Mouse (Mus musculus): ENCODE results near the gene Etv6. TPM values are rescaled to one million over a fixed set of nuclear protein-coding genes. Genes with fewer than 3 reads are reported as not detected.
"Not testable (repeated sequence)": the region's sequence is repeated elsewhere in the genome, so short reads cannot be mapped to it uniquely, and the experiment has no call there.

Etv6 gene
- 3.4 and 3.9 TPM in 2 replicates for polyA plus RNA-seq (2015; fragmentation: Nextera tagmentation; extraction: Ambion mirVana)

GRCm38 (mm10) chr6:134035490-134036405, at the start of gene Etv6:
Etv6 (plus strand) TSS chr6:134035700.
- Histone ChIP-seq H3K4me2 (ENCODE audit: low read length) (peak within 1 kb of the TSS; percentile 66), H3K4me1 (ENCODE audit: control insufficient read depth, insufficient read depth, low read length) (peaks cover 34% of the 10 kb centered on the region), H3K4me3 (ENCODE audit: low read depth, low read length) (peak within 1 kb of the TSS; percentile 62), H3K36me3 (ENCODE audit: control insufficient read depth, insufficient read depth, low read length) (no peaks in the 10 kb centered on the region), H3K9me3 (replicated peaks; ENCODE audit: control insufficient read depth, low read length, poor library complexity, severe bottlenecking) (no peaks in the 10 kb centered on the region), H3K9ac (ENCODE audit: low read depth, low read length) (peak within 1 kb of the TSS; percentile 97), H3K27me3 (ENCODE audit: control insufficient read depth, insufficient read depth, low read depth, low read length) (no peaks in the 10 kb centered on the region), H3K27ac (ENCODE audit: low read length) (peak within 1 kb of the TSS; percentile 99)
- under 1% methylated on average over 53 of the region's 78 CpGs for WGBS
- ATAC-seq = peak; percentile 76

DNA sequence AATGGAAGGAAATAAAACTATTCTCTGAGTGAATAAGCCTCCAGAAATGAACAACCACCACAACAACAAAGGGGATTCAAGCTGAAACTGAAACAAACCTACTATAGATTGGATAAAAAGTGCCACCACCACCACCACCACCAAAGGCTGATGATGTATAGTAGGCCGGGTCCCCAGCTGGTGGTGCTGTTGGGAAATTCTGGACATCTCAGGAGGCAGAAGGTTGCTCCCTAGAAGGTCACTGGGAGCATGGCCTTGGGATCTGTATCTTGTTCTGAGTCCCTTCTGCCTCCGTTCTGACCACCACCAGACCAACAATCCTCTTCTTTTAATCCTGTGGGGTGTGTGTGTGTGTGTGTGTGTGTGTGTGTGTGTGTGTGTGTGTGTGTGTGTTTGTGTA, 49.3 kb upstream of the Etv6 start:
- Histone ChIP-seq H3K27me3 (ENCODE audit: control insufficient read depth, insufficient read depth, low read depth, low read length) (no peaks in the 10 kb centered on the region), H3K9me3 (replicated peaks; ENCODE audit: control insufficient read depth, low read length, poor library complexity, severe bottlenecking) (no peaks in the 10 kb centered on the region), H3K4me3 (ENCODE audit: low read depth, low read length) (no peak overlapping the region), H3K36me3 (ENCODE audit: control insufficient read depth, insufficient read depth, low read length) (no peaks in the 10 kb centered on the region), H3K4me2 (ENCODE audit: low read length) (no peak overlapping the region), H3K27ac (ENCODE audit: low read length) (no peak overlapping the region), H3K4me1 (ENCODE audit: control insufficient read depth, insufficient read depth, low read length) (peaks cover 3% of the 10 kb centered on the region; the same call in 1 of the 2 replicates), H3K9ac (ENCODE audit: low read depth, low read length) (no peak overlapping the region)
- WGBS = 65% methylated on average over 2 of the region's 2 CpGs
- no peak for ATAC-seq

- H3K9ac ChIP-seq (ENCODE audit: low read depth, low read length) = no peak overlapping the region
- no peaks in the 10 kb centered on the region for H3K36me3 ChIP-seq (ENCODE audit: control insufficient read depth, insufficient read depth, low read length)
- no peak overlapping the region for H3K4me2 ChIP-seq (ENCODE audit: low read length)
- 66% methylated on average over 2 of the region's 2 CpGs for WGBS
- H3K27me3 ChIP-seq (ENCODE audit: control insufficient read depth, insufficient read depth, low read depth, low read length) = no peaks in the 10 kb centered on the region
- no peak overlapping the region for H3K27ac ChIP-seq (ENCODE audit: low read length)
- H3K4me3 ChIP-seq (ENCODE audit: low read depth, low read length) = no peak overlapping the region
- peaks cover 3% of the 10 kb centered on the region; the same call in 1 of the 2 replicates for H3K4me1 ChIP-seq (ENCODE audit: control insufficient read depth, insufficient read depth, low read length)
- H3K9me3 ChIP-seq (replicated peaks; ENCODE audit: control insufficient read depth, low read length, poor library complexity, severe bottlenecking) = no peaks in the 10 kb centered on the region
- no peak for ATAC-seq
Observed at GRCm38 (mm10) chr6:133987068-133987591, 48.4 kb upstream of the Etv6 start.

DNA sequence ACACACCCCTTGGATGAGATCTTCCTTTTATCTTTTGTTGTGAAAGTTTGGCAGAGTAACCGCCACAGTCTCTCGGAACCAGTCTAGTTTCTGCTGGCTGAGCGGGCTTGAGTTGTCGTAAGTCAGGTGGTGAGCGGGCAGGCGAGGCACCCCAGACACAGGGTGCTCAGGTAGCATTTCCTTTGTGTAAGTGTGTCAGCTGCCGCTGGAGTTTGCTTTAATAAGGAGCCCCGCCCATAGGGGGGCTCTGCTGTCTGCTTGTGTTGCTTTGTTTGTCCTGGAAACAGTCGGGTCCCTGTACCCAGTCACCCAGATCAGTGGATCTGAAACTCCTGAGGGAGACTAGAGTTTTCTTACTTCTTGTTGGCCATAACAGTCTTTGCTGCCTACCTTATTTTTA, 47.5 kb upstream of the Etv6 start:
- 45% methylated on average over 9 of the region's 9 CpGs for WGBS
- H3K4me1 ChIP-seq (ENCODE audit: control insufficient read depth, insufficient read depth, low read length) = peaks cover 3% of the 10 kb centered on the region; the same call in 1 of the 2 replicates
- no peak overlapping the region for H3K27ac ChIP-seq (ENCODE audit: low read length)
- H3K4me3 ChIP-seq (ENCODE audit: low read depth, low read length) = no peak overlapping the region
- no peak overlapping the region for H3K9ac ChIP-seq (ENCODE audit: low read depth, low read length)
- ATAC-seq = no peak
- H3K4me2 ChIP-seq (ENCODE audit: low read length) = no peak overlapping the region
- H3K27me3 ChIP-seq (ENCODE audit: control insufficient read depth, insufficient read depth, low read depth, low read length) = no peaks in the 10 kb centered on the region
- H3K9me3 ChIP-seq (replicated peaks; ENCODE audit: control insufficient read depth, low read length, poor library complexity, severe bottlenecking) = no peaks in the 10 kb centered on the region
- no peaks in the 10 kb centered on the region for H3K36me3 ChIP-seq (ENCODE audit: control insufficient read depth, insufficient read depth, low read length)

DNA sequence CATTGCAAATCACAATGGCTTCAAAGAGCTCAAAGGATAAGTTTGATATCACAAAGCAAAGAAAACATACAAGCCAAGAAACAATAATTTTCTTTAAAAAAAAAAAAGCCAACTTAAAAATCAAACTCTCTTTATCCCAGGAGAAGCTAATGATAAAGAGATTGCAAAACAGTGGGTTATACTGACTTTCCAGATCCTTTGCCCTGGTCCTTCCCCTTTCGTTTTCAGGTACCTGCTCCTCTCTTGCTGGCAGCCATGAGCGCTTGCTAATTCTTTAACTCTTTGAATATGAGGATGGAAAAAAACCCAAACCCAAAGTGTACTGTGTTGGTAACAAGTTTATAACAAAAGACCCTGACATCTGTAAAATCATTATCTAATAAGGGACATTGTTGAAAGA, 38.0 kb upstream of the Etv6 start:
- no peaks in the 10 kb centered on the region for H3K36me3 ChIP-seq (ENCODE audit: control insufficient read depth, insufficient read depth, low read length)
- 89% methylated on average over 2 of the region's 2 CpGs for WGBS
- ATAC-seq = no peak

GRCm38 (mm10) chr6:133997935-133998334, 37.6 kb upstream of the Etv6 start:
- H3K36me3 ChIP-seq (ENCODE audit: control insufficient read depth, insufficient read depth, low read length) = no peaks in the 10 kb centered on the region
- H3K9me3 ChIP-seq (replicated peaks; ENCODE audit: control insufficient read depth, low read length, poor library complexity, severe bottlenecking) = no peaks in the 10 kb centered on the region
- no peak overlapping the region for H3K4me3 ChIP-seq (ENCODE audit: low read depth, low read length)
- no peaks in the 10 kb centered on the region for H3K27me3 ChIP-seq (ENCODE audit: control insufficient read depth, insufficient read depth, low read depth, low read length)
- H3K27ac ChIP-seq (ENCODE audit: low read length) = no peak overlapping the region
- no peaks in the 10 kb centered on the region for H3K4me1 ChIP-seq (ENCODE audit: control insufficient read depth, insufficient read depth, low read length)
- H3K4me2 ChIP-seq (ENCODE audit: low read length) = no peak overlapping the region
- no peak for ATAC-seq
- H3K9ac ChIP-seq (ENCODE audit: low read depth, low read length) = no peak overlapping the region
- WGBS = 87% methylated on average over 2 of the region's 2 CpGs

More for the DNA sequence above, 38.0 kb upstream of the Etv6 start:
- Histone ChIP-seq H3K27me3 (ENCODE audit: control insufficient read depth, insufficient read depth, low read depth, low read length) (no peaks in the 10 kb centered on the region), H3K9me3 (replicated peaks; ENCODE audit: control insufficient read depth, low read length, poor library complexity, severe bottlenecking) (no peaks in the 10 kb centered on the region), H3K4me2 (ENCODE audit: low read length) (no peak overlapping the region), H3K4me3 (ENCODE audit: low read depth, low read length) (no peak overlapping the region), H3K4me1 (ENCODE audit: control insufficient read depth, insufficient read depth, low read length) (no peaks in the 10 kb centered on the region), H3K27ac (ENCODE audit: low read length) (no peak overlapping the region), H3K9ac (ENCODE audit: low read depth, low read length) (no peak overlapping the region)

GRCm38 (mm10) chr6:134014488-134015110, 20.9 kb upstream of the Etv6 start:
- not testable (repeated sequence) for H3K27me3 ChIP-seq (ENCODE audit: control insufficient read depth, insufficient read depth, low read depth, low read length); ATAC-seq; H3K9ac ChIP-seq (ENCODE audit: low read depth, low read length); H3K36me3 ChIP-seq (ENCODE audit: control insufficient read depth, insufficient read depth, low read length); H3K4me2 ChIP-seq (ENCODE audit: low read length); H3K4me1 ChIP-seq (ENCODE audit: control insufficient read depth, insufficient read depth, low read length); H3K4me3 ChIP-seq (ENCODE audit: low read depth, low read length); H3K27ac ChIP-seq (ENCODE audit: low read length); H3K9me3 ChIP-seq (replicated peaks; ENCODE audit: control insufficient read depth, low read length, poor library complexity, severe bottlenecking)
- 61% methylated on average over 5 of the region's 12 CpGs for WGBS

GRCm38 (mm10) chr6:134018807-134019206, 16.7 kb upstream of the Etv6 start:
- Histone ChIP-seq H3K4me2 (ENCODE audit: low read length) (no peak overlapping the region), H3K36me3 (ENCODE audit: control insufficient read depth, insufficient read depth, low read length) (no peaks in the 10 kb centered on the region), H3K9me3 (replicated peaks; ENCODE audit: control insufficient read depth, low read length, poor library complexity, severe bottlenecking) (no peaks in the 10 kb centered on the region), H3K27me3 (ENCODE audit: control insufficient read depth, insufficient read depth, low read depth, low read length) (no peaks in the 10 kb centered on the region), H3K27ac (ENCODE audit: low read length) (no peak overlapping the region), H3K4me3 (ENCODE audit: low read depth, low read length) (no peak overlapping the region), H3K9ac (ENCODE audit: low read depth, low read length) (no peak overlapping the region), H3K4me1 (ENCODE audit: control insufficient read depth, insufficient read depth, low read length) (no peaks in the 10 kb centered on the region)
- WGBS = 88% methylated on average over 1 of the region's 1 CpGs
- ATAC-seq = no peak

GRCm38 (mm10) chr6:134020821-134021220, 14.7 kb upstream of the Etv6 start:
- WGBS = 90% methylated on average over 6 of the region's 6 CpGs
- H3K36me3 ChIP-seq (ENCODE audit: control insufficient read depth, insufficient read depth, low read length) = no peaks in the 10 kb centered on the region
- H3K27me3 ChIP-seq (ENCODE audit: control insufficient read depth, insufficient read depth, low read depth, low read length) = no peaks in the 10 kb centered on the region
- H3K4me3 ChIP-seq (ENCODE audit: low read depth, low read length) = no peak overlapping the region
- H3K4me2 ChIP-seq (ENCODE audit: low read length) = no peak overlapping the region
- H3K27ac ChIP-seq (ENCODE audit: low read length) = no peak overlapping the region
- no peak overlapping the region for H3K9ac ChIP-seq (ENCODE audit: low read depth, low read length)
- no peaks in the 10 kb centered on the region for H3K4me1 ChIP-seq (ENCODE audit: control insufficient read depth, insufficient read depth, low read length)
- ATAC-seq = no peak
- H3K9me3 ChIP-seq (replicated peaks; ENCODE audit: control insufficient read depth, low read length, poor library complexity, severe bottlenecking) = no peaks in the 10 kb centered on the region

Data from midbrain, embryonic 16.5 days (tissue).